Mouse (Mus musculus): ENCODE data around the gene Ccdc149.

- no peak for TF ChIP-seq POLR2A (IDR thresholded peaks at IDR 0.05; ENCODE audit: insufficient read length, low read depth)
- no peak for TF ChIP-seq E2F4 (IDR thresholded peaks at IDR 0.05; ENCODE audit: insufficient read depth)
- TF ChIP-seq POLR2AphosphoS2 (IDR thresholded peaks at IDR 0.05; ENCODE audit: insufficient read length, low read depth): no peak
- no peak for TF ChIP-seq TCF12 (IDR thresholded peaks at IDR 0.05; ENCODE audit: insufficient read depth, poor library complexity, severe bottlenecking)
- no peak for TF ChIP-seq CEBPB (IDR thresholded peaks at IDR 0.05; ENCODE audit: insufficient read depth, poor library complexity, severe bottlenecking)
- TF ChIP-seq MAX (IDR thresholded peaks at IDR 0.05; ENCODE audit: low read depth): no peak
Measured at GRCm38 (mm10) chr5:52370901-52371300, 100.4 kb downstream of the Ccdc149 start.
